Mouse (Mus musculus): ENCODE measurements around the gene Cd34.

DNA sequence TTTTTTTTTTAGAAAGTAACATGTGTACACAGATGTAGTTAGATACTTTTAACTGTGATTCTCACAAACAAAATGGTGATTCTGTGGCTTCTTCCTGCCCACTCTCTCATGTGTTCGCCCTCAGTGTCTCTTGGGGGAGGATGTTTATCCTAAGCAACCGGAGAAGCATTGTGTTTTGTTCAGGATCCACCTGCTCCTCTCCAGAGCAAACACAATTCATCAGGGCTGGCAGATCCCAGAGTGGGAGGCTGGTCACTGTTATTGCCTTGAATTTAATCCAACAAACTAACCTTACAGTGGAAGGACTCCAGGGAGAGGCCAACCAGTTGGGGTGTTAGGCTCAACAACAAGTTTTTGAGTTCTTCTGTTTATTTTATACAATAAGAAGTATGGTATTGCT, 17.1 kb downstream of the Cd34 start:
- TF ChIP-seq CTCF (IDR thresholded peaks at IDR 0.05; ENCODE audit: low read depth) (no peak), EP300 (optimal IDR thresholded peaks at IDR 0.05) (no peak)
